Mouse (Mus musculus): Measurements from ENCODE around the gene Zfp770. TPM values are rescaled to one million over a fixed set of nuclear protein-coding genes. Genes with fewer than 3 reads are reported as not detected.
"Not testable (repeated sequence)": the region's sequence is repeated elsewhere in the genome, so short reads cannot be mapped to it uniquely, and the experiment has no call there.

Gene Zfp770
- 10 to 100 TPM; 11.8 to 13.3 TPM for total RNA-seq (2021)
- long read RNA-seq, experiment 1, full-length matches to known transcripts, result 1 of 2 reads
- long read RNA-seq, experiment 1, partial matches to known transcripts, result 0 of 2 reads
- long read RNA-seq, experiment 1, other reads (novel, unspliced or antisense), result 1 of 2 reads
- long read RNA-seq, experiment 2, full-length matches to known transcripts, result 2 of 2 reads
- long read RNA-seq, experiment 2, partial matches to known transcripts, result 0 of 2 reads
- long read RNA-seq, experiment 2, other reads (novel, unspliced or antisense), result 0 of 2 reads

DNA sequence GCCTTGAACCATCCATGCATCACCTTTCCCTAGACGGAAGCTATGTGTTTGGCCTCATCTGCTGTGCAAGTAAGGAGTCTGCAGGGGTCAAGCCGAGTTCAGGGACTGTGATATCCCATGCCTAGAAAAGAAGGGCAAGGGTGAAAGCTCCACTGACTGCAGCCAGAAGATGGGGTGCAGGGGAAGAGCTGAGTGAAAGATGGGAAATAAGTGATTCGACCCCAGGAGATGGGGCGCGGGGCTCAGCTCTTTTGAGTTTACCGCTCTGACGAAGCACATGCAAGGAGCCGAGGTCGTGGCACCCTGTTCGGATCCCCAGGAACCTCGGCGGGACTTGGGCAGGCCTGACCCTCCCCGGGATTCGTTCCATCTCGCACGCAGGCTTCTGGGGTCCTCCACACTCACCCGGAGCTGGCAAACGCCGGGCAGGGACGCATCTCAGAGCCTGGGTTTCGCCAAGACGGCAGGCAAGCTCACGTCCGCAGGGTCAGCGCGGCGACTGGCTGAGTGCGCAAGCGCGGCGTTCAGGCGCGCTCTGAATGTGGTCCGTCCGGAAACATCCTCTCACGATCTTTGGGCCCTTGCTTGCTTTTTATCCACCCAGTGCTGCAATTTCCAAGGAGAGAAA is at the start of gene Zfp770:
Gene Zfp770, minus strand, starts transcription at position 538 of the 628 bp plus-strand sequence.
- intact Hi-C loops (cut with DNase I; ENCODE audit: low total_unique reads), result no loop called here

DNA sequence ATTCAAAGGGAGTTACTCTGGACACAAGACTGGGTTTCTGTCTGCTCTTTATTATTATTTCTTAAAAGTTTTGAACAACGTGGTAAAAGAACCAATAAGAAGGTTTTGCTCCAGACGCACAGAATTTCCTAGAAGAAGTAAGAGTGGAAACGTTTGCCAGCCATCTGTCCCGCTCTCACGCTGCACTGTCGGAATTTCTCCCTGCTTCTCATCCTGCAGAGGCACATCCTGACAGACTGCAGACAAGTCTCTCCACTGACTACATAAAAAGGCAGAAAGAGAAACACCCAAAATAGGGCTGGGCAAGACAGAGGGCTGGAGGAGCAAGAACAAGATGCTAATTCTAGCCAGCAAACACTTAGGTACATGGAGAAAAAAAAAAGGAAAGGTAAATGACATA is 48.2 kb upstream of the Zfp770 start:
- intact Hi-C loops (cut with DNase I; ENCODE audit: low total_unique reads), result no loop called here
- DNase-seq, result no peak

More for the DNA sequence above, at the start of gene Zfp770:
- peak; percentile 63 for DNase-seq

DNA sequence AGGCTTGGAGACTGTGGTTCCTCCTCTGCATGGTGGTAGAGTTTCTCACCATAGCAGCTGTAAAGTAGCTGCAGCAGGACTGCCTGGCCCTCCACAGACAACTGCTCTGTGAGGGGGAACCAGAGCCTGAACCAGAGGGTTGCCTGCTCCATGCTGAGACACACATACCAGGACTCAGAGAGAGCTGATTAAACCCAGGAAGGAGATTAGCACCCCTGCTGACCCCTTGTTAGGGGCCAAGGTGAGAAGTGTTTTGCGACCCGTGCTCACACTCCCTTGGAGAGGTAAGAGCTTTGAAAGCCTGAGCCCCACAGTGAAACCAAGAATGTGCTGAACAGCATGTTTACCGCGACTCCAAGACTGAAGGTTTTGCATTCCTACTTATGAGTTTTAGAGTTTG is 36.4 kb upstream of the Zfp770 start:
- no peak for DNase-seq

DNA sequence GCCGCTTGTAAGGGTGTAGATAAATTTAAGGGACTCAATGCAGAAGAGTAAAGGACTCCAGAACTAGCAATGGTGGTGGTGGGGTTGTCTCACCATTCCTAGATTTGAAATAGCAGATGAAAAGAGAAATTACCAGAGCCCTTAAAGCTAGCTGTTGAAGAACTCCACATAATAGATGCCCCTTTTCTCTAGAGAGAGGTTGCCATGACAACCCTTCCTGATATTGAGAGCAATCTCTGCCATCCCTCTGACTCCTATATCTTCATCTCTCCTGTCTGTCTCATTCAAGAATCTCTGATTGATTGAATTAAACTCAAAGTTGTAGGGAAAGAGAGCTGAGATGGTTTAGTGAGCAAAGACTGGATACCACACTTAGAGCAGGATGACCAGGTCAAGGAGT is 35.3 kb upstream of the Zfp770 start:
- intact Hi-C loops (cut with DNase I; ENCODE audit: low total_unique reads), result no loop called here
- DNase-seq, result no peak

More for the DNA sequence above, 36.4 kb upstream of the Zfp770 start:
- intact Hi-C loops (cut with DNase I; ENCODE audit: low total_unique reads), result no loop called here

DNA sequence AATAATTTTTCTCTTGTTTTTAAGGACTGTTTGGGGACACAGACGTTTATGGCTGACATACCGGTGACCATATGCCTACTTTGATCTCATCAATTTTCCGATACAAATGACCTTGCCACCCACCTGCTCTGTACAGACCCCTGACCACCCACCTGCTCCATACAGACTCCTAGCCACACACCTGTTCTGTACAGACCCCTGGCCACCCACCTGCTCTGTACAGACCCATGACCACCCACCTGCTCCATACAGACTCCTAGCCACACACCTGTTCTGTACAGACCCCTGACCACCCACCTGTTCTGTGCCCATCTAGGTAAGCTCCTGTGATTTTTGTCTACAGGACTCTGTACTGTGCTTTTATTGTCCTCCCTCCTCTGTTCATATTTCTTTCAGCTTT is 34.3 kb upstream of the Zfp770 start:
- intact Hi-C loops (cut with DNase I; ENCODE audit: low total_unique reads), result no loop called here
- no peak for DNase-seq

DNA sequence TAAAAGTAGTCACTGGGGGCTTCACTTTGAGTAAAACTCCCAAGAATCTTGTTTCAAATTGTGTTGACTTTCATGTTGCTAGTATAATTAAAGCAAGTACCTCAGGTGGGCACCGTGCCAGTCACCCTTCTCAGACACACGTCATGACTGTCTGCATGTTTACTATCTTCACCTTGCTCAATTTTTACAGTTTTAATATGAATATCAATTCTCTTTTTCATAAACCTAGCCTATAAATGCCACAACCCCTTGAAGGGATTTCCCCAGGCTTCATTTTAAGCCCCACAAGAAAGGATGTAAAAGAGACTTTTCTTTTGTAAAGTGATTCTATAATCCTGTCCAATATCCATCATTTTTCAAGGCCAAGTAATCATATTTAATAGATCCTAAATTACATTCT is 30.0 kb upstream of the Zfp770 start:
- DNase-seq, result no peak
- intact Hi-C loops (cut with DNase I; ENCODE audit: low total_unique reads), result no loop called here

DNA sequence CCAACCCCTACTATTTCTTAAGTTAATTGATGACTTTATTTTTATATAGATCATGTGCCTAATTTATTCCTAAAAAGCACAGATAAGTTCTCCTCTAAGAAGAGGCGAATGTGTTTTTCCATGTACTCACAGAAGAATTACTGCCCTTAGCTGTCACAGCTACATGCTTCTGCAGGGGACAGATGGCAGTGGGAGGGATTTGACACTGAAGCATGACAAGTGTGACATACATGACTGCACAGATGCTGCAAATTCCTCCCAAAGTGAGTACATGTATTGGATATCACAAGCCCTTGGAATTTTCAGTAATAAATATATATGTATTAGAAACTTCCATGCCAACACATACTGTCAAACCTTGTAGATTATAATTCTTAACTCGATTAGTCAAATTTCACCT is 27.4 kb upstream of the Zfp770 start:
- DNase-seq, result no peak
- intact Hi-C loops (cut with DNase I; ENCODE audit: low total_unique reads), result no loop called here

DNA sequence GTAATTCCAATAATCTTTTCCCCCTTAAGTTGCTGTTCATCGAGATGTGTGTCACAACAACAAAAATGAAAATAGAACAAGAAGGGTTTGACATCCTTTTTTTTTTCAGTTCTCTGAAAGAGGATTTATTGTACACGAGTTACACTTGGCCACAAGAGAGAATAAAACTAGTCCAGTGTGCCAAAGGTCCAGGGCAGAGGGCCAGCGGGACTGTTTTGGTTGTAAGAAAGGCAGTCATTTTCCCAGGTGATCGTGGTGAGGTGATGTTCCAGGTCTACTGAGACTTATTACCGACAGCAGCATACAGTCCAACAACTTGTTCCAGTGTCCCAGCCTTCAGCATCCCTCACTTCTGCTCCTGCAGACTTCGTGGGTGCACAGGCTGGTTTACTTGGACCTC is 3.8 kb upstream of the Zfp770 start:
- no peak for DNase-seq
- intact Hi-C loops (cut with DNase I; ENCODE audit: low total_unique reads), result no loop called here

DNA sequence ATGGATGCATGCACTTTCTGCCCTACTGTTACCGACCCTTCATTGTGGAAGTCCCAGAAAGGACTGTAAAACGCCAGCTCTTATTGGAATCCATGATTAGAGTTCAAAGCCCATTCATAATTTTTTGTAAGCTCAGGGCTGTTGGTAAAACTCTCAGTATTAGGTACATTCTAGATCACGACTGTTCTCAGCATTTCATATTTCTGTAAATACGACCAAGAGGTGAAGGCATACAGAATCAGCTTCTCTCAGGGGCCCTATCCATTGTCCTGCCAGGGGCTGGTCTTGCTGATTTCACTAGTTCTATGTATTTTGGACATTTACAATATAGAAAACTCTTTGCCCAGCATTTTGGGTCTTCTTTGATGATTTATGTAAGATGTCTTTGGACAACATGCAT is 305 bp upstream of the Zfp770 start:
- intact Hi-C loops (cut with DNase I; ENCODE audit: low total_unique reads), result no loop called here
- DNase-seq, result no peak

DNA sequence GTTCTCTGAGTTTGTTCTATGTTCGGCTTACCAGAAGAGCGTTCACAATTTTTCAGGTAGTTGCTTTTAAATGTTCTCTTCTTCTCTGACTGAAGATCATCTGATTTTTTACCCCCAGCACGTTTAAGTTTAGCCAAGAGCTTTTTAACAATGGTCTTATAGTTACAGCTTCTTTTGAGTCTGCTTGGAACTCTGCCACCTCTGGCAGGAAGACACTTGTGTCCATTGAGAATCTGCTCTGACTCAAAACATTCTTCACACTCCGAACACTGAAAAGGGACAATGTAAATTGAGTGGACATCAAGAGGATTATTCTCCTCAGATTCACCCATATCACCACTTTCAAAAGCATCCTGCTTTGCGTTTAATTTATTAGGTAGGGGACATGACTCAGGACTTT is 4.8 kb downstream of the Zfp770 start:
- DNase-seq, result no peak
- intact Hi-C loops (cut with DNase I; ENCODE audit: low total_unique reads), result no loop called here

DNA sequence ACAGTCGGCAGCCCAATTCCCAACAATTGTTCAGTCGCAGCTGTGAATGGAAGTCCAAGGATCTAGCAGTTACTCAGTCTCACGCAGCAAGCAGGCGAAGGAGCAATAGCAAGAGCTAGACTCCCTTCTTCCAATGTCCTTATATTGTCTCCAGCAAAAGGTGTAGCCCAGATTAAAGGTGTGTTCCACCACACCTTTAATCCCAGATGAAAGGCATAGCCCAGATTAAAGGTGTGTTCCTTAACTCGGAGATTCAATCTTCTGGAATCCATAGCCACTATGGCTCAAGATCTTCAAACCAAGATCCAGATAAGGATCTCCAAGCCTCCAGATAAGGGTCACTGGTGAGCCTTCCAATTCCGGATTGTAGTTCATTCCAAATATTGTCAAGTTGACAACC is 14.3 kb downstream of the Zfp770 start, which contains the start of gene Aqr:
Gene Aqr, minus strand, starts transcription at position 101 of the 400 bp plus-strand sequence.
- intact Hi-C loops (cut with DNase I; ENCODE audit: low total_unique reads); DNase-seq: not testable (repeated sequence)

DNA sequence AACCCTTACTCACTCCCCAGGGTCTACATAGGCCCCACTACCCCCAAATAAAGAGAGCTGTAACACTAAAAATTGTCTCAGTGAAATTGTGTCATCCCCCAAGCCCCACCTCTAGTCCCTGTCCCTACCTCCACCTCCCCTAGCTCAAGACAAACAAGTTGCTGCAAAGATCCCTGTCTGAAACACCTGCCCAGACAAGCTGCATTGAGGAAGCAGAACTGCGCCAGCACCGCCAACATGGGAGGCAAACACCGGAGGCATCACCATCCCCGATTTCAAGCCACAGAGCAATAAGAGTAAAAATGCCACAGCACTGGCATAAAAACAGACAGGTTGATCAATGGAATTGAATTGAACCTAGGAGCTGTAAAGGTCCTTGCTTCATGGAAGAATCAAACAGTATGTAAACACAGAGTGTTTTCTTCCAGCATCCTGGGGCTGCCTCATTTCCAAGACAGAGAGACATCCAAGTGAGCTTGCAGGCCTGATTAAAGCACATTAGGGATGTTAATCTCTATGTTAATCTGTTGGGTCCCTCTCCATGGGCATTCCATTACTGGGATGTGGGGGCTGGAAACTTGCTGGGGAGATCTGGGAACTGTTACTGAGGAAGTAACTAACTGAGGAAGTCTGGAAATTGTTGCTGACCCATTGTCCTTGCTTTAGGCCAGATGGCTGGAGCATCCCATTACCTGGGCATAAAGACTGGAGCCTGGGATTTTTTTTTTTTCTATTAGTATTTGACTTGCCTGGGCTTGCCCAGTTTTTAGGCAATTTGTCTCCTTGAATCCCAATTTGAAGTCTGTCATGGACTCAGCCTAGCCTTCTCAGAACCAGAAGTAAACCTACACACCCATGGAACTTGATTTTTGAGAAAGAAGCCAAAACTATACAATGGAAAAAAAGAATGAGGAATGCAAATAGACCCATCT is 23.2 kb downstream of the Zfp770 start:
- no peak for DNase-seq
- intact Hi-C loops (cut with DNase I; ENCODE audit: low total_unique reads), result no loop called here

DNA sequence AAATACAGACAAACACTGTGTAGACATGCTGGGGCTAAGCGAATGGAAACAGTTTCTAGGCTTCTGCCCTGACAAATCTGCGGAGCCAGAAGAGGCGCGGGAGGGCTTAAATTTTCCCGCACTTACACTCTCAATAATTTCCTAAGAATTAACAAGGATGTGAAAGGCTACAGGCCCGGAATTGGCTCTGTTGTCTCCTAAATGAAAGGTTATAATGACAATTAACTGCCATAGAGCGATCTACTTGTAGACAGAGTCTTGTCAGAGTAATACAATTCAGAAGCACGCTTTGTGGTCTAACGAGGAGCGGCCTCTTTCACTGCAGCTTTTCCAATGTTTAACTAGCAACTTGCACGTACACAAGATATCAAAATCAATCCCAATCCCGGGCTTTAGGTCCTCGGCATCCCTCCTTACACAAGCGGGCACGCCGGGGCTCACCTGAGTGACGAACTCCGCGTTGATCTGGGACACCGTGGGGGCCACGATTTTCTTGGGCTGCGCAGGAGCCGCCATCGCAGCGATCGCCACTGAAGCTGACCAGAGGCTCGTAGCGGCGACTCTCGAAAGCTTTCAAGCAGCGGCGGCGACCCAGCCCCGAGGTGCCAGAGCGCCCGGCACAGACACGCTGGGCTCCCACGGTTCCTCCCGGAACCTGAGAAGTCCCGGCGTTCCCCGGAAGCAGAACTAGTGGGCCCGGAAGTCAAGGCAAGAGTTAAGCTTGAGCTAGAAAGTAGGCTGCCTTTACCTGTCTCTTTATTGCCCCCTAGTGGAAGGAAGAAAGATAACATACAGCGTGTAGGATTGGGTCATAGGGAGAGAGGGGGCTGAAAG is 26.4 kb downstream of the Zfp770 start:
- peak; percentile 79 for DNase-seq
- intact Hi-C loops (cut with DNase I; ENCODE audit: low total_unique reads), result no loop called here

DNA sequence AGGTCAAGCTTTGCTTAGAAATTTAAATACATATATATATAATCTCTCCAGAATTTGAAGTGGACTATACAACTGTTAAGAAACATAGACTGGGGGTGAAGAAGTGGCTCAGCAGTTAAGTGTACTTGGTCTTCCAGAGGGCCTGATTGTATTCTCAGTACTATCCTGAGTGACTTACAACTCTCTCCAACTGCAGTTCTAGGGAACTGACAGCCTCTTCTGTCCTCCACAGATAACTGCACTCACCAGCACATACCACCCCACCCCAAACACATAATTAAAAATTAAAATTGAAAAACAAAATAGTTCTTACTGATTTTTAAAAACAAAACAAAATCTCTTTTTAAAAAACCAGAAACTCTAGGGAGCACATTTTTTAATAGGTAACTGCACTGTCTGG is 28.0 kb downstream of the Zfp770 start:
- intact Hi-C loops (cut with DNase I; ENCODE audit: low total_unique reads), result no loop called here
- no peak for DNase-seq

DNA sequence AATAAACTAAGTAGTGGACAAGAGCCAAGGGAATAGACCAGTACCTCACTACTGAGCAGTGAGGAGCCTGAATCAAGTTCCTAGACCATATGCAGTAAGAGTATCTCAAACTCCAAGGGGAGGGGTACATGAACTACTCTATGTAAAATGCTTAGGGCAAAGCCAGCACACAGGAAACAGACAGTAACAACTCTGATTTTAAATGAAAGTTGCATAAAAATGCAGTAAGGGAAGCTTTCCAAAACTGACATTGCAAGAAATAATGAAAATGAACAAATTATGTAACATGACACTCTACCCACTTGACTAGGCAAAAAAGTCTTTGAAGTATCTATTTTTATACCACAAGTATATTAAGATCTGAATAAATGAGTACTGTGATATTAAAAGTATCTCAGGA is 33.4 kb downstream of the Zfp770 start:
- intact Hi-C loops (cut with DNase I; ENCODE audit: low total_unique reads), result no loop called here
- no peak for DNase-seq

DNA sequence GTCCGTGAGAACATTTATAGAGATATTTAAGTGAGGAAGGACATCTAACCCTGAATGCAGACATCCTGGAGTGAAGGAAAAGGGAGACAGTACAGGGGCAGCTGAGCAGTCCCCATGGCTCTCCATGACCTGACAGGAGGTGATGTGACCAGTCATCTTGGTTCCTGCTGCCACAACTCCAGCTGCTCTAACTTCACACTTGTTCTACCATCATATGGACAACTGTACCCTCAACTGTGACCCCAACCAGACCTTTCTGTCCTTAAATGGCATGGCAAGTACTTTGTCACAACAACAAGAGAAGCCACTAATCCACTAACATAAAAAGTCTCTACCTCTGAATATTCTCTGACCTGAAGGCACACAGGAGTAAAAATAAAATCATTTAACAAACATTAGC is 39.3 kb downstream of the Zfp770 start:
- DNase-seq, result no peak
- intact Hi-C loops (cut with DNase I; ENCODE audit: low total_unique reads), result no loop called here

DNA sequence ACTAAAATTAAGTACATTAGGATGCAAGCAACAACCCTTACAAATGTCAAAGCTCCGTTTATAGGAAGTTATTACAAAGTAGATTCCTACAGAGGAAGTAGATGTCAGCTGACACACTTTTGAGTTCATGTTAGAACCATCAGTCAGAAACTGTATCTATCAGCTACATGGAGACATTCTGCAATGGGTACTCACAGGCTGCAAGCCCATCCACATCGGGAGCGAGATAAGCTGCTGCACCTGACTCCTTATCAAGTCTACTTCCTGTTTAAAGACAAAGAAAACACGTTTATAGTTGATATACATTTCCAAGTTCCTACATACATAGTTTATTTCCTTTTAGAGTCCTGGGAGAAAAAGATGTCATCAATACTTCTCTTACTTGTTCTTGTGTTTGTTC is 43.9 kb downstream of the Zfp770 start:
- no peak for DNase-seq
- intact Hi-C loops (cut with DNase I; ENCODE audit: low total_unique reads), result no loop called here

DNA sequence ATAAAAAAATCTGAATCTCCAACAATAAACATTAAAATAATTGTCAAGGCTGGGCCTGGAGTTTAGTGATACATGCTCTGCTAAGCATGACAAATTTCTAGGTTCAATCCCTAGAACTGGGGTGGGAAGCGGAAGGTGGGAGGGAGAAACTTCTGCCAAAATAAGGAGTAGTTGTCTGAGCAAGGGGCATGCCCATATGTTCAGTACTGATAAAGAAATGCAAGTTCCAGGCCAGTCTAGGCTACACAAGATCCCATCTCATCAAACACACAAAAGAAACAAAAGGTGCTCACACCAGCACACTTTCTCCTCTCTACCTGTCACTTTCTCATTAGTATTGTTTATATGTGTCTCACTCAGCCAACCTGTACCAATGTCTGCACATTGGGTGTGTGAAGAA is 44.6 kb downstream of the Zfp770 start:
- DNase-seq, result no peak
- intact Hi-C loops (cut with DNase I; ENCODE audit: low total_unique reads), result no loop called here

DNA sequence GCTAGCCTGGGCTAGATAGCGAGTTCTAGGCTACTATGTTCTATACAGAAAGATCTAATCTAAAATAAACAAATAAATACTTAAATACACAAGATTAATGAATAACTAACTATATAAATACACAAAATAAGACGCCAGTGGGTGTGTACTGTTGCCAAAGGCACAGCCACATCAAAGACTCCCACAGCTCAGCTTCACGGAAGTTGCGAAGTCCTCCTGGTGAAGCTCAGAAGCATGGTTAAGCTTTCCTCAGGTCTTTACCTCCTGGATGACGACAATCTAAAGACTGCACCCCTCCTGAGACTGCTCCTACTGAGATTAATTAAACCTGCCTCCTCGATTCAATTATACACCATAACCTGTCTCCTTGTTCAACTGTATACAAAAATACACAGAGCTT is 48.0 kb downstream of the Zfp770 start:
- intact Hi-C loops (cut with DNase I; ENCODE audit: low total_unique reads), result no loop called here

More for the DNA sequence above, 48.0 kb downstream of the Zfp770 start:
- DNase-seq, result no peak

Measured in gastrocnemius, postnatal 14 days (tissue).